Mouse (Mus musculus) lung, postnatal 0 days (tissue): ENCODE data around the gene Pde3a.

ENCODE experiments used
- CTCF ChIP-seq: IDR thresholded peaks from 2 replicates; pipeline ENCODE4 v1.5.1; 2016; ENCODE audit warnings: antibody characterized with exemption, mild to moderate bottlenecking
- EP300 ChIP-seq: IDR thresholded peaks from 2 replicates; pipeline ENCODE4 v1.6.1; 2016; ENCODE audit warnings: antibody characterized with exemption, mild to moderate bottlenecking, control low read depth

GRCm38 (mm10) chr6:141430134-141430533, 181.1 kb downstream of the Pde3a start:
- peak; percentile 65 for TF ChIP-seq CTCF
- TF ChIP-seq EP300, result no peak
